Mouse (Mus musculus): ENCODE data around the gene Depp1. TPM values are rescaled to one million over a fixed set of nuclear protein-coding genes. Genes with fewer than 3 reads are reported as not detected.

The Depp1 gene
- polyA plus RNA-seq, 1 experiment from 2014 or later, result 40.6 TPM

- H3K4me3 ChIP-seq (ENCODE audit: control insufficient read depth in 1 of 2, insufficient read depth in 1 of 2, low read depth in 1 of 2, low read length in 2 of 2), result no peak overlapping the region
- no peak overlapping the region for H3K4me2 ChIP-seq (ENCODE audit: low read length)
- no peaks in the 10 kb centered on the region for H3K4me1 ChIP-seq (ENCODE audit: control insufficient read depth in 2 of 2, insufficient read depth in 2 of 2, low read length in 2 of 2)
- whole genome bisulfite sequencing, result 52% methylated on average over 3 of the region's 3 CpGs
- H3K9me3 ChIP-seq (ENCODE audit: control insufficient read depth, low read length), result no peaks in the 10 kb centered on the region
- no peak overlapping the region for H3K9ac ChIP-seq (ENCODE audit: low read length)
- no peaks in the 10 kb centered on the region for H3K36me3 ChIP-seq (ENCODE audit: control insufficient read depth, insufficient read depth, low read length)
- H3K27ac ChIP-seq (replicated peaks in 1 of 2; ENCODE audit: control insufficient read depth in 1 of 2, insufficient read depth in 1 of 2, low read depth in 2 of 2, low read length in 2 of 2), result no peak overlapping the region
- no peaks in the 10 kb centered on the region for H3K27me3 ChIP-seq (ENCODE audit: control insufficient read depth, insufficient read depth, low read length)
- no peak for ATAC-seq (ENCODE audit: insufficient number of reproducible peaks, insufficient read depth, low FRiP score, low read depth)
Observed at GRCm38 (mm10) chr6:116694346-116694745, 43.9 kb downstream of the Depp1 start.

GRCm38 (mm10) chr6:116697413-116697812, 47.0 kb downstream of the Depp1 start:
- Histone ChIP-seq H3K27ac (replicated peaks in 1 of 2; ENCODE audit: control insufficient read depth in 1 of 2, insufficient read depth in 1 of 2, low read depth in 2 of 2, low read length in 2 of 2) (no peak overlapping the region), H3K27me3 (ENCODE audit: control insufficient read depth, insufficient read depth, low read length) (no peaks in the 10 kb centered on the region), H3K9ac (ENCODE audit: low read length) (no peak overlapping the region), H3K4me3 (ENCODE audit: control insufficient read depth in 1 of 2, insufficient read depth in 1 of 2, low read depth in 1 of 2, low read length in 2 of 2) (no peak overlapping the region), H3K36me3 (ENCODE audit: control insufficient read depth, insufficient read depth, low read length) (no peaks in the 10 kb centered on the region), H3K4me1 (ENCODE audit: control insufficient read depth in 2 of 2, insufficient read depth in 2 of 2, low read length in 2 of 2) (no peaks in the 10 kb centered on the region), H3K4me2 (ENCODE audit: low read length) (no peak overlapping the region), H3K9me3 (ENCODE audit: control insufficient read depth, low read length) (no peaks in the 10 kb centered on the region)
- no peak for ATAC-seq (ENCODE audit: insufficient number of reproducible peaks, insufficient read depth, low FRiP score, low read depth)
- 47% methylated on average over 2 of the region's 2 CpGs for WGBS

- H3K27ac ChIP-seq (replicated peaks in 1 of 2; ENCODE audit: control insufficient read depth in 1 of 2, insufficient read depth in 1 of 2, low read depth in 2 of 2, low read length in 2 of 2), result no peak overlapping the region
- 84% methylated on average over 4 of the region's 4 CpGs for WGBS
Observed at GRCm38 (mm10) chr6:116697896-116698425, 47.6 kb downstream of the Depp1 start.

GRCm38 (mm10) chr6:116700821-116701220, 50.4 kb downstream of the Depp1 start:
- no peak overlapping the region for H3K4me2 ChIP-seq (ENCODE audit: low read length)
- no peaks in the 10 kb centered on the region for H3K27me3 ChIP-seq (ENCODE audit: control insufficient read depth, insufficient read depth, low read length)
- no peaks in the 10 kb centered on the region for H3K36me3 ChIP-seq (ENCODE audit: control insufficient read depth, insufficient read depth, low read length)
- H3K27ac ChIP-seq (replicated peaks in 1 of 2; ENCODE audit: control insufficient read depth in 1 of 2, insufficient read depth in 1 of 2, low read depth in 2 of 2, low read length in 2 of 2), result no peak overlapping the region
- no peak for ATAC-seq (ENCODE audit: insufficient number of reproducible peaks, insufficient read depth, low FRiP score, low read depth)
- H3K9ac ChIP-seq (ENCODE audit: low read length), result no peak overlapping the region
- no peaks in the 10 kb centered on the region for H3K4me1 ChIP-seq (ENCODE audit: control insufficient read depth in 2 of 2, insufficient read depth in 2 of 2, low read length in 2 of 2)
- H3K9me3 ChIP-seq (ENCODE audit: control insufficient read depth, low read length), result no peaks in the 10 kb centered on the region
- H3K4me3 ChIP-seq (ENCODE audit: control insufficient read depth in 1 of 2, insufficient read depth in 1 of 2, low read depth in 1 of 2, low read length in 2 of 2), result no peak overlapping the region

More at GRCm38 (mm10) chr6:116697896-116698425, 47.6 kb downstream of the Depp1 start:
- no peaks in the 10 kb centered on the region for H3K27me3 ChIP-seq (ENCODE audit: control insufficient read depth, insufficient read depth, low read length)
- H3K4me1 ChIP-seq (ENCODE audit: control insufficient read depth in 2 of 2, insufficient read depth in 2 of 2, low read length in 2 of 2), result no peaks in the 10 kb centered on the region
- no peak for ATAC-seq (ENCODE audit: insufficient number of reproducible peaks, insufficient read depth, low FRiP score, low read depth)
- H3K4me3 ChIP-seq (ENCODE audit: control insufficient read depth in 1 of 2, insufficient read depth in 1 of 2, low read depth in 1 of 2, low read length in 2 of 2), result no peak overlapping the region
- H3K36me3 ChIP-seq (ENCODE audit: control insufficient read depth, insufficient read depth, low read length), result no peaks in the 10 kb centered on the region
- H3K9ac ChIP-seq (ENCODE audit: low read length), result no peak overlapping the region
- H3K4me2 ChIP-seq (ENCODE audit: low read length), result no peak overlapping the region
- no peaks in the 10 kb centered on the region for H3K9me3 ChIP-seq (ENCODE audit: control insufficient read depth, low read length)

Small RNA genes lying within 50 kb of the gene (microRNA-seq; reads per million reads assigned to microRNA genes)
- not detected for gene Mir7043

Other genes starting within 250 kb of the Depp1 start
- 2.3 and 2.4 TPM in 2 replicates for gene Alox5, start 189.4 kb upstream of the Depp1 start, polyA plus RNA-seq (2014; fragmentation: Nextera tagmentation; extraction: Ambion mirVana)
- gene Olfr211, start 161.5 kb upstream of the Depp1 start, polyA plus RNA-seq (2014; fragmentation: Nextera tagmentation; extraction: Ambion mirVana), result not detected in 2 replicates
- gene Olfr212, start 144.1 kb upstream of the Depp1 start, polyA plus RNA-seq (2014; fragmentation: Nextera tagmentation; extraction: Ambion mirVana), result not detected in 2 replicates
- gene Olfr213, start 112.2 kb upstream of the Depp1 start, polyA plus RNA-seq (2014; fragmentation: Nextera tagmentation; extraction: Ambion mirVana), result not detected in 2 replicates
- gene Gm5580, start 99.5 kb upstream of the Depp1 start, polyA plus RNA-seq (2014; fragmentation: Nextera tagmentation; extraction: Ambion mirVana), result 0.28 and 0.32 TPM in 2 replicates
- not detected in 2 replicates for gene Olfr214, start 96.4 kb upstream of the Depp1 start, polyA plus RNA-seq (2014; fragmentation: Nextera tagmentation; extraction: Ambion mirVana)
- not detected in 2 replicates for gene Olfr215, start 66.4 kb upstream of the Depp1 start, polyA plus RNA-seq (2014; fragmentation: Nextera tagmentation; extraction: Ambion mirVana)
- gene Zfp422, start 21.6 kb upstream of the Depp1 start, polyA plus RNA-seq (2014; fragmentation: Nextera tagmentation; extraction: Ambion mirVana), result 83.6 and 86.5 TPM in 2 replicates
- 8.0 and 9.4 TPM in 2 replicates for gene Rassf4, start 23.3 kb downstream of the Depp1 start, polyA plus RNA-seq (2014; fragmentation: Nextera tagmentation; extraction: Ambion mirVana)
- 0.07 and 0.09 TPM in 2 replicates for gene Tmem72, start 66.3 kb downstream of the Depp1 start, polyA plus RNA-seq (2014; fragmentation: Nextera tagmentation; extraction: Ambion mirVana)

All from heart, embryonic 14.5 days (tissue).